Mouse (Mus musculus): Measurements from ENCODE around the gene Mif4gd.

GRCm38 (mm10) chr11:115639540-115639939 lies 26.8 kb upstream of the Mif4gd start:
- TF ChIP-seq POLR2A (IDR thresholded peaks at IDR 0.05; ENCODE audit: low read depth, low read length) (no peak), CTCF (conservative IDR thresholded peaks at IDR 0.05; ENCODE audit: insufficient read depth, insufficient read length, low read depth, low read length) (no peak)
